Mouse (Mus musculus): Measurements from ENCODE around the gene Gm5726. TPM values are rescaled to one million over a fixed set of nuclear protein-coding genes. Genes with fewer than 3 reads are reported as not detected.
"Not testable (repeated sequence)": the region's sequence is repeated elsewhere in the genome, so short reads cannot be mapped to it uniquely, and the experiment has no call there.

Gene Gm5726
- not detected for total RNA-seq (2021)
- long read RNA-seq, experiment 1 = 0 reads
- long read RNA-seq, experiment 2 = 0 reads

DNA sequence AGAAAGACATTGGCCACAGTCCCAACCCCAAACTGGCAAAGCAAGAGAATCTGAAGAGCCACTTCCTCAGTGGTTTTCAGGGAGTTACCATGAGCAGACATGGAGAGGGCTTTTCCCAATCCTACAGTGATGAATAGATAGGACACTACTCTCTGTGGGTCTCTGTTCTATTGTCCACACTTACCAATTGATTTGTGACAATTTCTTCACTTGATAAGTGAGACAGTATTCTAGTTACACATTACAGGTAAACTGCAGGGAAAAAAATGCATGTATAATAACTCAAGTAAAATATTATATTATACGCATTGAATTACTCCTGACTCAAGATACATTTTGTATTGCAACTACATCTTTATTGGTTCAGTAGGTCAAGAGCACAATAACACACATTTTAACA, at the start of gene Gm5726:
Gene Gm5726, minus strand, starts transcription at position 101 of the 400 bp plus-strand sequence.
- DNase-seq = not testable (repeated sequence)

DNA sequence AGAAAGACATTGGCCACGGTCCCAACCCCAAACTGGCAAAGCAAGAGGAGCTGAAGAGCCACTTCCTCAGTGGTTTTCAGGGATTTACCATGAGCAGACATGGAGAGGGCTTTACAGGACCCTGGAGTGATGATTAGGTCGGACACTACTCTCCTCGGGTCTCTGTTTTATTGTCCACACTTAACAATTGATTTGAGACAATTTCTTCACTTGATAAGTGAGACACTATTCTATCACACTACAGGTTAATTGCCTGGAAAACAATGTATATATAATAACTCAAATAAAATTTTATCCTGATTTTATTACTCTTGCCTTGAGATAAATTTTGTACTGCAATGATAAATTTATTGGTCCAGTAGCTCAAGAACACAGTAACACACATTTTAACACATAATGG, 30.6 kb upstream of the Gm5726 start, which contains the start of gene Gm4141:
Gene Gm4141, minus strand, starts transcription at position 101 of the 400 bp plus-strand sequence.
- not testable (repeated sequence) for DNase-seq

DNA sequence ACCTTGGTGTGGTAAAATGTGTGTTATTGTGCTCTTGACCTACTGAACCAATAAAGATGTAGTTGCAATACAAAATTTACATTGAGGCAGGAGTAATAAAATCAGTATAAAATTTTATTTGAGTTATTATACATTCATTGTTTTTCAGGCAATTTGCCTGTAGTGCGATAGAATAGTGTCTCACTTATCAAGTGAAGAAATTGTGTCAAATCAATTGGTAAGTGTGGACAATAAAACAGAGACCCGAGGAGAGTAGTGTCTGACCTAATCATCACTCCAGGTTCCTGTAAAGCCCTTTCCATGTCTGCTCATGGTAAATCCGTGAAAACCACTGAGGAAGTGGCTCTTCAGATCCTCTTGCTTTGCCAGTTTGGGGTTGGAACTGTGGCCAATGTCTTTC, 12.0 kb downstream of the Gm5726 start, which contains the start of gene Vmn1r104:
Gene Vmn1r104, plus strand, starts transcription at position 301 of the 400 bp plus-strand sequence.
- DNase-seq = not testable (repeated sequence)

DNA sequence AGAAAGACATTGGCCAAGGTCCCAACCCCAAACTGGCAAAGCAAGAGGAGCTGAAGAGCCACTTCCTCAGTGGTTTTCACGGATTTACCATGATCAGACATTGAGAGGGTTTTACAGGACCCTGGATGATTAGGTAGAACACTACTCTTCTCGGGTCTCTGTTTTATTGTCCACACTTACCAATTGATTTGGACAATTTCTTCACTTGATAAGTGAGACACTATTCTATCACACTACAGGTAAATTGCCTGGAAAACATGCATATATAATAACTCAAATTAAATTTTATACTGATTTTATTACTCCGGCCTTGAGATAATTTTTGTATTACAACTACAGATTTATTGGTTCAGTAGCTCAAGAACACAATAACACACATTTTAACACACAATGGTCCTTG, 35.1 kb downstream of the Gm5726 start, which contains the start of gene Vmn1r103:
Gene Vmn1r103, minus strand, starts transcription at position 101 of the 400 bp plus-strand sequence.
- DNase-seq = not testable (repeated sequence)

Other genes with a start within 250 kb of the Gm5726 start
- gene Gm4133, start 211.7 kb downstream of the Gm5726 start, total RNA-seq (2021) = not detected
- gene Gm5728, start 170.3 kb downstream of the Gm5726 start, total RNA-seq (2021) = not detected
- gene Vmn1r100, start 127.8 kb downstream of the Gm5726 start, total RNA-seq (2021) = not detected
- not detected for gene Vmn1r101, start 103.2 kb downstream of the Gm5726 start, total RNA-seq (2021)
- gene Gm10670, start 70.8 kb downstream of the Gm5726 start, total RNA-seq (2021) = not detected
- gene Vmn1r103, start 35.2 kb downstream of the Gm5726 start, total RNA-seq (2021) = not detected
- gene Vmn1r104, start 11.9 kb downstream of the Gm5726 start, total RNA-seq (2021) = not detected
- not detected for gene Gm4141, start 30.5 kb upstream of the Gm5726 start, total RNA-seq (2021)
- not detected for gene Gm4513, start 53.3 kb upstream of the Gm5726 start, total RNA-seq (2021)
- gene Vmn1r107, start 123.2 kb upstream of the Gm5726 start, total RNA-seq (2021) = not detected
- not detected for gene Vmn1r111, start 157.5 kb upstream of the Gm5726 start, total RNA-seq (2021)
- gene Gm10668, start 184.9 kb upstream of the Gm5726 start, total RNA-seq (2021) = not detected
- not detected for gene Vmn1r112, start 225.4 kb upstream of the Gm5726 start, total RNA-seq (2021)
- not detected for gene Vmn1r113, start 241.5 kb upstream of the Gm5726 start, total RNA-seq (2021)